Mouse (Mus musculus) forebrain, embryonic 13.5 days (tissue): Measurements from ENCODE around the gene Mtap. TPM values are rescaled to one million over a fixed set of nuclear protein-coding genes. Genes with fewer than 3 reads are reported as not detected.

Experiments
- ATAC-seq: fragments of 200-750 bp; cut with Nextera tagmentation; 2 replicates; pipeline ENCODE4 v1.8.0; 2017
- H3K27ac ChIP-seq: fragments of 300-500 bp; sonication (generic); 2 replicates; pipeline ENCODE4 v1.5.1; 2015; ENCODE audit warnings: inconsistent platforms, mild to moderate bottlenecking, moderate library complexity
- H3K27me3 ChIP-seq: fragments of 300-500 bp; sonication (generic); 2 replicates; pipeline ENCODE4 v1.6.1; 2015; ENCODE audit warnings: mild to moderate bottlenecking, inconsistent platforms
- H3K36me3 ChIP-seq: fragments of 300-500 bp; sonication (generic); 2 replicates; pipeline ENCODE4 v1.6.1; 2015; ENCODE audit warnings: mild to moderate bottlenecking, inconsistent platforms; ENCODE audit not compliant: poor library complexity, severe bottlenecking
- H3K4me1 ChIP-seq: fragments of 300-500 bp; sonication (generic); 2 replicates; pipeline ENCODE4 v1.6.1; 2015; ENCODE audit warnings: inconsistent platforms
- H3K4me2 ChIP-seq: fragments of 300-500 bp; sonication (generic); 2 replicates; pipeline ENCODE4 v1.6.1; 2015; ENCODE audit warnings: inconsistent platforms, mild to moderate bottlenecking, moderate library complexity
- H3K4me3 ChIP-seq: fragments of 300-500 bp; sonication (generic); 2 replicates; pipeline ENCODE4 v1.5.1; 2015; ENCODE audit warnings: mild to moderate bottlenecking, inconsistent platforms
- H3K9ac ChIP-seq: fragments of 300-500 bp; sonication (generic); 2 replicates; pipeline ENCODE4 v1.6.1; 2015; ENCODE audit warnings: mild to moderate bottlenecking, inconsistent platforms
- H3K9me3 ChIP-seq: fragments of 300-500 bp; sonication (generic); replicated peaks from 2 replicates; pipeline ENCODE4 v1.6.1; 2016; ENCODE audit warnings: inconsistent platforms
- WGBS: fragments of 180-500 bp; shearing (Covaris S2); methylation state at CpG from one replicate; pipeline ENCODE4 v1.1.7; 2015; 5-methylcytosine and 5-hydroxymethylcytosine counted together
- polyA plus RNA-seq: library from polyadenylated mRNA; unstranded; fragments of >200 nt; fragmentation: Nextera tagmentation; extraction: Ambion mirVana; gene quantifications from 2 replicates; pipeline ENCODE4 v1.2.1, GENCODE M21; 2015

Gene Mtap
- polyA plus RNA-seq, 1 experiment from 2014 or later = 46.6 TPM

- H3K4me2 ChIP-seq = no peak overlapping the region
- no peaks in the 10 kb centered on the region for H3K36me3 ChIP-seq
- peaks cover 36% of the 10 kb centered on the region for H3K4me1 ChIP-seq
- H3K9ac ChIP-seq = no peak overlapping the region
- H3K4me3 ChIP-seq = no peak overlapping the region
- 80% methylated on average over 5 of the region's 5 CpGs for WGBS
- no peaks in the 10 kb centered on the region for H3K27me3 ChIP-seq
- ATAC-seq = no peak
- H3K27ac ChIP-seq = no peak overlapping the region
- H3K9me3 ChIP-seq = no peaks in the 10 kb centered on the region
Observed at GRCm38 (mm10) chr4:89140832-89141231, 3.9 kb downstream of the Mtap start.

DNA sequence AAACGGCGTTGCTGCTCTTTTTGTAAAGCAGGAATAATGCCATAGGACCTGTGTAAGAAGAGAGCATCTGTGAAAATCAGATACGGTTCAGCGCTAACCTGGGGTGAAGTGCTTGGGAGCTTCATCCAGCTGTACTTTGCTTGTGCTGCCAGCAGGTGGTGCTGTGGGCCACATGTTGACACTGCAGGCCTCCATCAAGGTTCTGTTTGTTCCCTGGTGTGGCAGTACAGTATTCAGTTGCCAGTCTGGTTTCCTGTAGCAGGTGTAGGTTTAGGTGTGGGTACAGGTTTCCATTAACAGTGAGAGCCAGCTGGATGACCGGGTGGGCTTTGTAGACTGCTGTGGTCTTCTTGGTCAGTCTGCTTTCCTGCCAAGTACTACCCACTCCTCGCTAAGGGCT lies 8.5 kb downstream of the Mtap start:
- peaks cover 7% of the 10 kb centered on the region for H3K4me1 ChIP-seq
- no peak overlapping the region for H3K4me2 ChIP-seq
- WGBS = 44% methylated on average over 6 of the region's 6 CpGs
- ATAC-seq = peak; percentile 78
- no peak overlapping the region for H3K27ac ChIP-seq
- H3K27me3 ChIP-seq = no peaks in the 10 kb centered on the region
- peaks cover 18% of the 10 kb centered on the region for H3K36me3 ChIP-seq
- no peaks in the 10 kb centered on the region for H3K9me3 ChIP-seq
- no peak overlapping the region for H3K4me3 ChIP-seq
- H3K9ac ChIP-seq = no peak overlapping the region

- no peak for ATAC-seq
- no peaks in the 10 kb centered on the region for H3K4me1 ChIP-seq
- H3K27ac ChIP-seq = no peak overlapping the region
- peaks cover 18% of the 10 kb centered on the region for H3K36me3 ChIP-seq
- 47% methylated on average over 3 of the region's 3 CpGs for WGBS
- H3K27me3 ChIP-seq = no peaks in the 10 kb centered on the region
- no peak overlapping the region for H3K4me3 ChIP-seq
- H3K9me3 ChIP-seq = no peaks in the 10 kb centered on the region
- no peak overlapping the region for H3K4me2 ChIP-seq
- no peak overlapping the region for H3K9ac ChIP-seq
Observed at GRCm38 (mm10) chr4:89146291-89146690, 9.4 kb downstream of the Mtap start.

DNA sequence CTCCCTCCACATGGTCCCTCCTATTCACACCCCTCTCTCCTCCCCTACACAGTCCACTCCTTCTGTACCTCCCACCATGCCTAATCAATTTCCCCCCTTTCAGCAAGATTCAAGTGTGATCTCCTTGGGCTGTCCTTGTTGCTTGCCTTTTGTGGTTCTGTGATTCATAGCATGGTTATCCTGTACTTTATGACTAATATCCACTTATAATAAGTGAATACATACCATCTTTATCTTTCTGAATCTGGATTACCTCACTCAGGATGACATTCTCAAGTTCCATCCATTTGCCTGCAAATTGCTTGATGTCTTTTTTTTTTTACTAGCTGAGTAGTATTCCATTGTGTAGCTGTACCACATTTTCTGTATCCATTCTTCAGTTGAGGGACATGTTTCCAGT lies 12.3 kb downstream of the Mtap start:
- Histone ChIP-seq H3K4me2 (no peak overlapping the region), H3K9me3 (no peaks in the 10 kb centered on the region), H3K27me3 (no peaks in the 10 kb centered on the region), H3K36me3 (peaks cover 34% of the 10 kb centered on the region), H3K9ac (no peak overlapping the region), H3K4me3 (no peak overlapping the region), H3K27ac (no peak overlapping the region), H3K4me1 (no peaks in the 10 kb centered on the region)
- no peak for ATAC-seq

GRCm38 (mm10) chr4:89161389-89161788 lies 24.5 kb downstream of the Mtap start:
- H3K9me3 ChIP-seq = no peaks in the 10 kb centered on the region
- peaks cover 76% of the 10 kb centered on the region for H3K36me3 ChIP-seq
- H3K4me2 ChIP-seq = no peak overlapping the region
- no peaks in the 10 kb centered on the region for H3K27me3 ChIP-seq
- no peak overlapping the region for H3K4me3 ChIP-seq
- no peak overlapping the region for H3K27ac ChIP-seq
- no peak overlapping the region for H3K9ac ChIP-seq
- 99% methylated on average over 3 of the region's 3 CpGs for WGBS
- no peaks in the 10 kb centered on the region for H3K4me1 ChIP-seq
- no peak for ATAC-seq

- Histone ChIP-seq H3K9me3 (no peaks in the 10 kb centered on the region), H3K27me3 (no peaks in the 10 kb centered on the region), H3K4me1 (no peaks in the 10 kb centered on the region), H3K36me3 (peaks cover 76% of the 10 kb centered on the region), H3K27ac (no peak overlapping the region), H3K4me3 (no peak overlapping the region), H3K9ac (no peak overlapping the region), H3K4me2 (no peak overlapping the region)
- 92% methylated on average over 5 of the region's 5 CpGs for WGBS
- no peak for ATAC-seq
Observed at GRCm38 (mm10) chr4:89162496-89162895, 25.6 kb downstream of the Mtap start.

GRCm38 (mm10) chr4:89163613-89164012 lies 26.7 kb downstream of the Mtap start:
- Histone ChIP-seq H3K27ac (no peak overlapping the region), H3K4me3 (no peak overlapping the region), H3K4me1 (no peaks in the 10 kb centered on the region), H3K9ac (no peak overlapping the region), H3K4me2 (no peak overlapping the region), H3K36me3 (peaks cover 74% of the 10 kb centered on the region), H3K9me3 (no peaks in the 10 kb centered on the region), H3K27me3 (no peaks in the 10 kb centered on the region)
- 95% methylated on average over 8 of the region's 8 CpGs for WGBS
- no peak for ATAC-seq

DNA sequence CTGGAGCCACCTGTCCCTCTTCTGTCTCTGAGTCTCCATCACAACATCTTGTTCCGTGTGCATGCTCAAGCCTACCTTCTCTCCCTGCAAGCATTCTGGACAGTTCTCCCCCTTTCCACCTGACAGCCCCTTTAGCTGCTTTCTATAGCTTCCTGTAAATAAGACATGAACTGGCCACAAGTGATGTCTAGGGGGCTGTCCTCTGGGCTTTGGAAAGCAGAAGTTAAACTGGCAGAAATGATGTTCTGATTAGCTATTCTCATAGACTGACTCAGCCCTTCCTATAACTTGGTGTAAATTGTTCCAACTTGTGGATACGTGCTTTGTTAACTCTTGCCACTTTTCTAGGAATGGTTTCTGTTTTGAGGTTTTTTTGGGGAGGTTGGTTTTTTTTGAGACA lies 27.8 kb downstream of the Mtap start:
- no peak overlapping the region for H3K4me2 ChIP-seq
- no peaks in the 10 kb centered on the region for H3K4me1 ChIP-seq
- no peak overlapping the region for H3K9ac ChIP-seq
- H3K36me3 ChIP-seq = peaks cover 73% of the 10 kb centered on the region
- H3K4me3 ChIP-seq = no peak overlapping the region
- no peak for ATAC-seq
- H3K27me3 ChIP-seq = no peaks in the 10 kb centered on the region
- no peaks in the 10 kb centered on the region for H3K9me3 ChIP-seq
- H3K27ac ChIP-seq = no peak overlapping the region
- 95% methylated on average over 2 of the region's 2 CpGs for WGBS

GRCm38 (mm10) chr4:89168877-89169276 lies 32.0 kb downstream of the Mtap start:
- H3K36me3 ChIP-seq = peaks cover 72% of the 10 kb centered on the region
- no peak overlapping the region for H3K9ac ChIP-seq
- no peaks in the 10 kb centered on the region for H3K9me3 ChIP-seq
- no peak overlapping the region for H3K4me3 ChIP-seq
- 94% methylated on average over 9 of the region's 9 CpGs for WGBS
- H3K27me3 ChIP-seq = no peaks in the 10 kb centered on the region
- no peak overlapping the region for H3K27ac ChIP-seq
- no peak for ATAC-seq
- H3K4me1 ChIP-seq = no peaks in the 10 kb centered on the region
- H3K4me2 ChIP-seq = no peak overlapping the region

- no peak overlapping the region for H3K27ac ChIP-seq
- ATAC-seq = no peak
- 93% methylated on average over 4 of the region's 4 CpGs for WGBS
- no peaks in the 10 kb centered on the region for H3K27me3 ChIP-seq
- no peaks in the 10 kb centered on the region for H3K9me3 ChIP-seq
- H3K36me3 ChIP-seq = peaks cover 72% of the 10 kb centered on the region
- no peaks in the 10 kb centered on the region for H3K4me1 ChIP-seq
- no peak overlapping the region for H3K9ac ChIP-seq
- H3K4me3 ChIP-seq = no peak overlapping the region
- no peak overlapping the region for H3K4me2 ChIP-seq
Observed at GRCm38 (mm10) chr4:89169739-89170138, 32.8 kb downstream of the Mtap start.

DNA sequence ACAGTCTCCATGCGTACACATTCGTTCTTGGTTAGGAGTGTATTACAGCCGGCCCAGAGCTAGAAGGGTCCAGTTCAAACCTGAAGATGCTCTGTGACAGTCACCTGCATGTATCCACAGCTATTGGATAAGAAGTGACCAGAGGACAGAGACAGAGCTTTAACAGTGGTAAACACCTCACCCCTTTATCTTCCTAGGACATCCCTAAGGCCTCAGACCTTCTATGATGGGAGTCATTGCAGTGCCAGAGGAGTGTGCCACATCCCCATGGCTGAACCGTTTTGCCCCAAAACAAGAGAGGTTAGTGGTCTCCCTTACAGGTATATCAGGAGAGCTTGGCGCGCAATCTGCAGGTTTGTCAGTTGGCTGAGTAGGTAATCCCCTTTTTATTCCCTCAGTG lies 34.0 kb downstream of the Mtap start:
- Histone ChIP-seq H3K27me3 (no peaks in the 10 kb centered on the region), H3K9ac (no peak overlapping the region), H3K4me3 (no peak overlapping the region), H3K4me1 (no peaks in the 10 kb centered on the region), H3K4me2 (no peak overlapping the region), H3K27ac (no peak overlapping the region), H3K36me3 (peaks cover 73% of the 10 kb centered on the region), H3K9me3 (no peaks in the 10 kb centered on the region)
- 94% methylated on average over 6 of the region's 6 CpGs for WGBS
- ATAC-seq = no peak

DNA sequence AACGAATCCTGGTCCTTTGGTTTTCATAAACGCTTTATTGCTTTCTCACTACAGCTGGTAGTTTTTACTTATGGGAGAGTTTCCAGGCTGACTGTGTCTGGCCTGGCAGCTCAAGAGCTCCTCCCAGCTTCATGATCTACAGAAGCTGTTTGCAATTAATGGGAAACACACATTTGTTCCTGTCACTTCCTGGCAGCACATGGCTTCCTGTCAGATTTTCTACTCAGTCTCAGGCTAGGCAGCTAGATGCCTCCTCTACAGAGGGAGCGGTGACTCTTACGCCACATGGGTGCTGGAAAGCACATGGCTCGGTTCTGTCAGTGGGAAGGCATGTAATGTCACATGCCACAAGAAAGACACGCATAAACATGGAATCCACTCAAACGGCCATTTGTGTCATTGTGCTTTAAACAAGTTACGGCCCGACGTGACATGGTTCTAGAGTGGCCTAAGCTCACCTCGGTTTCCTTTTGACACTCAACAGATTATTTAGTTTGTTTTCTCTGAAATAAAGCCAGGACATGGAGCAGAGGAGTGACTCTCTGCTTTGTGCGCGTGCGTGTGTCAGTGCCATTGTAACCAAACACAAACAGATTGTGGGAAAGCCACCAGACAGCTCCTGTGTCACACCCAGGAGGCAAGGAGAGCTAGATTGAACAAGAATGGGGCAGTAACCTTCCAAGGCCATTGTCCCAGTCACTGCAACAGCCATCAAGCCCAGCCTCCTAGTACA lies 36.1 kb downstream of the Mtap start:
- Histone ChIP-seq H3K4me3 (no peak overlapping the region), H3K9ac (no peak overlapping the region), H3K4me2 (no peak overlapping the region), H3K9me3 (no peaks in the 10 kb centered on the region), H3K27ac (no peak overlapping the region), H3K27me3 (no peaks in the 10 kb centered on the region), H3K36me3 (peaks cover 73% of the 10 kb centered on the region), H3K4me1 (no peaks in the 10 kb centered on the region)
- ATAC-seq = peak; percentile 69; the same call in 1 of the 2 replicates
- 95% methylated on average over 14 of the region's 14 CpGs for WGBS
